Mouse (Mus musculus): ENCODE results near the gene March8. TPM values are rescaled to one million over a fixed set of nuclear protein-coding genes. Genes with fewer than 3 reads are reported as not detected.

The March8 gene
- polyA plus RNA-seq, 1 experiment: 50.6 TPM

DNA sequence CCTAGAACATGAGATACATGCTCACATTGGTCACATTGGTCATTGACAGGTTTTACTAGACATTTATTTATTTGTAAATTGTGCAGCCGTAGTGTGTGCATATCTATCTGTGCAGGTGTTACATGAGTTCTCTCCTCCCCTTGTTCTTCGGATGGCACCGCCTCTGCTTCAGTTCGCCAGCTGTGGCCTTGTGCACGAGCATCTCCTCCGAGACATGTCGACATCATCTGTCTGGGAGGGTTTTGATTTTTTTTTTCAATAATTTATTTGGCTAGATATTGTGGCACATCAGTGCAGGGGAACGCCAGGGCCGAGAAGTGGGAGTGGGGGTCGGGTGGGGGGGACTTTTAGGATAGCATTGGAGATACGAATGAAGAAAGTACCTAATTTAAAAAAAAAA is 30.1 kb downstream of the March8 start:
- WGBS: 84% methylated on average over 11 of the region's 11 CpGs
- peaks cover 3% of the 10 kb centered on the region; the same call in 1 of the 2 replicates for H3K4me1 ChIP-seq (ENCODE audit: control insufficient read depth, insufficient read depth, low read length)
- no peak overlapping the region for H3K4me3 ChIP-seq (replicated peaks; ENCODE audit: extremely low read depth, low read depth, low read length)
- DNase-seq: no peak
- no peak for TF ChIP-seq CTCF (IDR thresholded peaks at IDR 0.05; ENCODE audit: insufficient read depth, low read length)
- TF ChIP-seq POLR2A (IDR thresholded peaks at IDR 0.05; ENCODE audit: borderline replicate concordance, extremely low read depth, low read depth, low read length): no peak

DNA sequence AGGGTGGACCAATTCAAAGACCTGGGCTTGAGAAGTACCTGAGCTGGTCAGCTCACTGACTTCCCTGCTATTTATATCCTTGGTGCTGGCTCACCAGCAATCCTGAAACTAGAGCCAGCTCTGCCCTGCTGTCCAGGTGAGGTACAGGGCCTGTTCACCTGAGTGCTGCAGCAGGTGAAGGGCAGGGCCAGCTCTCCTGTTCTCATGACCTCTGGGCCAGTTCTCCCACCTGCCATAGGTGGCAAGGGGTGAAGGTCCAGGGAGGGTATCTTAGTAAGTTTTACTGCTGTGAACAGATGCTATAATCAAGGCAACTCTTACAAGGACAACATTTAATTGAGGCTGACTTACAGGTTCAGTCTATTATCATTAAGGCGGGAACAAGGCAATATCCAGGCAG is 32.0 kb downstream of the March8 start:
- no peak for DNase-seq
- Histone ChIP-seq H3K4me3 (replicated peaks; ENCODE audit: extremely low read depth, low read depth, low read length) (no peak overlapping the region), H3K4me1 (ENCODE audit: control insufficient read depth, insufficient read depth, low read length) (peaks cover 6% of the 10 kb centered on the region; the same call in 1 of the 2 replicates)
- TF ChIP-seq CTCF (IDR thresholded peaks at IDR 0.05; ENCODE audit: insufficient read depth, low read length) (no peak), POLR2A (IDR thresholded peaks at IDR 0.05; ENCODE audit: borderline replicate concordance, extremely low read depth, low read depth, low read length) (no peak)
- 89% methylated on average over 1 of the region's 1 CpGs for WGBS

DNA sequence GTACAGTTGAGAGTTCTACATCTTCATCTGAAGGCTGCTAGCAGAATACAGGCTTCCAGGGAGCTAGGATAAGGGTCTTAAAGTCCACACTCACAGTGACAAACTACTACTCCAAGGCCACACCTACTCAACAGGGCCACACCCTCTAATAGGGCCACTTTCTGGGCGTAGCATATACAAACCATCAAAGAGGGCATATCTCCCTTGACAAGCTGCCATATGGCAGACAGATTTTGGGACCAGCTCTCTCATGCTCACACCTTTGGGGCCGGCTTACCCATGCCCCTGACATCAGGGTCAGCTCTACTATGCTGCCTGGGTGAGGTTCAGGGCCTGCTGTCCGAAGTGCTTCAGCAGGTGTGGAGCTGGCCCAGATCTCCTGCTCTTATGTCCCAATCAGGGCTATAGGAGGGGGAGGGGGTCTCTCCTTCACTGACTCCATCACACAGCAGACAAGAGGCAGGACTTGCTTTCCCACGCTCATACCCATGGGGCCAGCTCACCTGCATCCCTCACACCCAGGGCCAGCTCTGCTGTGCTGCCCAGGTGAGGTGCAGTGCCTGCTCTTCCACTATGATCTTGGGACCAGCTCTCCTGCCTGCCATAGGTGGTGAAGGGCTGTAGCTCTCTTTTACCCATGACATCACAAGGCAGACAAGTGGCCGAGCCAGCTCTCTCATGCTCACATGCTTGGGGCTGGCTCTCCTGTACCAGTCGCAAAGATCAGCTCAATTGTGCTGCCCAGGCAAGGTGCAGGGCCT is 32.6 kb downstream of the March8 start:
- H3K4me3 ChIP-seq (replicated peaks; ENCODE audit: extremely low read depth, low read depth, low read length): no peak overlapping the region
- DNase-seq: no peak
- peaks cover 6% of the 10 kb centered on the region; the same call in 1 of the 2 replicates for H3K4me1 ChIP-seq (ENCODE audit: control insufficient read depth, insufficient read depth, low read length)
- TF ChIP-seq CTCF (IDR thresholded peaks at IDR 0.05; ENCODE audit: insufficient read depth, low read length): no peak
- no peak for TF ChIP-seq POLR2A (IDR thresholded peaks at IDR 0.05; ENCODE audit: borderline replicate concordance, extremely low read depth, low read depth, low read length)
- WGBS: 78% methylated on average over 6 of the region's 6 CpGs

DNA sequence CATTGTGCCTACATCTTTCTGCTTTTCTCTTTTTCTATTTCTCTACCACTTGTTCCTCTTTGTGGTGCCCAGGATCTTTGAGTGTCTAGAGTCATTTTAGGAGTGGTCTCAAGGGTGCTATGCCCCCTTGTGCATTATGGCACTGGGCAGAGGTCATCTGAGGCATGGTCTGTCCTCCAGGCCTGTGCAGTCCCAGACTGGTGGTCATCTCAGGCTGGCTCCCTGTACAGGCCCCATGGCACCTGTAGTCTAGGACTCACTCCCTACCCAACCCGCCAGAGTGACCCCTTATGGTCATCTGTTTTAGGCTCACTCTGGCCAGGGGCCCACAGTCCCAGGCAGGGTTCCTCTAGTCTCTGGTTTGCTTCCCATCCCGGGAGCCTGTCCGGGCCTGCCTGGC is 33.7 kb downstream of the March8 start:
- TF ChIP-seq CTCF (IDR thresholded peaks at IDR 0.05; ENCODE audit: insufficient read depth, low read length) (no peak), POLR2A (IDR thresholded peaks at IDR 0.05; ENCODE audit: borderline replicate concordance, extremely low read depth, low read depth, low read length) (no peak)
- no peak overlapping the region for H3K4me3 ChIP-seq (replicated peaks; ENCODE audit: extremely low read depth, low read depth, low read length)
- no peak for DNase-seq
- peaks cover 6% of the 10 kb centered on the region; the same call in 1 of the 2 replicates for H3K4me1 ChIP-seq (ENCODE audit: control insufficient read depth, insufficient read depth, low read length)
- WGBS: 85% methylated on average over 3 of the region's 3 CpGs

DNA sequence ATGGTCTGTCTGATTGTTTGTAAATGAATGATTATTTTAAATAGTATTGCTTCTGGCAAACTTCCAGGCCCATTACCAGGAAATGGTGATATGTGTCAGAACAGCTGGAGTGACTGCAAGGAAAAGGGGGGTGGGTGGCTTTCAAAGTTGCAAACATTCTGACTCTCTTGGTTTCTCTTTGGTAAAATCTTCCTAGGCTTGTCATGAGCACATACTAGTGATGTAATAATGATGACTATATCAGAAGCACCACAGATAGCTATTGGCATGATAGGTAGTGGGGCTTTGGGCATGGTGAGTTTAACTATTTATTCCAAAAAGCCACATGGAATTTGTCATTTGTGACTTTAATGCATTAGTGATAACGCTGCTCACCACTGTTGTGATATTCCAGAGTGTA is 36.3 kb downstream of the March8 start:
- DNase-seq: no peak
- Histone ChIP-seq H3K4me1 (ENCODE audit: control insufficient read depth, insufficient read depth, low read length) (peaks cover 6% of the 10 kb centered on the region; the same call in 1 of the 2 replicates), H3K4me3 (replicated peaks; ENCODE audit: extremely low read depth, low read depth, low read length) (no peak overlapping the region)
- TF ChIP-seq CTCF (IDR thresholded peaks at IDR 0.05; ENCODE audit: insufficient read depth, low read length) (no peak), POLR2A (IDR thresholded peaks at IDR 0.05; ENCODE audit: borderline replicate concordance, extremely low read depth, low read depth, low read length) (no peak)
- 71% methylated on average over 1 of the region's 1 CpGs for WGBS

DNA sequence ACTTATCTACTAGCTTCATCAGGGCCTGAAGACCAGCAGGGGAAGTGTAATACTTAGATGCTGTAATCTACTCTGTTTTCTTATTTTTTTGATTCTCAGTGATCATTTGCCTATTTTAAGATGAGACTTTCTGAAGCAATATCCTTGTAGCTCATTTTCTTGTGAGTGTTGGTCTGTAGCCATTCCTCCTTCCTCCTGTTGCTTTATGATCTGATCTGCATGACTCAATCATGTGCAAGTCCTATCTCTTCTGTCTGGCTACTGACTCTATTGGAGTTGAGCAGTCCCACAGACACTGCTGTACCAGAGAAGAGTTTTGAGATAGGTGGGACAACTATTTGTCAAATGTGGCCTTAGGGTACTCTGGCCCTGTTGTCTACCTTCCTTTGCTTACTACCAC is 36.8 kb downstream of the March8 start:
- no peak overlapping the region for H3K4me3 ChIP-seq (replicated peaks; ENCODE audit: extremely low read depth, low read depth, low read length)
- no peak for TF ChIP-seq POLR2A (IDR thresholded peaks at IDR 0.05; ENCODE audit: borderline replicate concordance, extremely low read depth, low read depth, low read length)
- TF ChIP-seq CTCF (IDR thresholded peaks at IDR 0.05; ENCODE audit: insufficient read depth, low read length): no peak
- H3K4me1 ChIP-seq (ENCODE audit: control insufficient read depth, insufficient read depth, low read length): peaks cover 6% of the 10 kb centered on the region; the same call in 1 of the 2 replicates
- DNase-seq: no peak

DNA sequence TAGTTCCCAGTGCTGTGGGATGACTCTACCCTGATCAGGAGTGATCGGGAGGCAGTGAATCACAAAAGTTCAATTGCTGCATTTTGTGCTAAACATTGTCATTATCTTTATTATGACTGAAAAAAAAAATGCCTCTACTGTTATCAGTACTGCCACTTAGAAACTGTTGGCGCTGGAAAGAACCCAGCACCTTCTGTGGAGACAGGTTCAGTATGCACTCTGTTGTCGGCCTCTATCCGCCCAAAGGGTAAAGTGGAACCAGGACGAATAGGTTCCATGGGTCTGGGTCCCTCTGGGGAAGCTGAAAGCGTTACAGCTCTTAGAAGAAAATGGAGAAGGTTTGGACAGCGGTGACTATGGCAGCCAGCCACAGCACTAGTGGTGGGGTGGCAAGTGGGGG is 41.1 kb downstream of the March8 start:
- 87% methylated on average over 7 of the region's 7 CpGs for WGBS
- Histone ChIP-seq H3K4me1 (ENCODE audit: control insufficient read depth, insufficient read depth, low read length) (no peaks in the 10 kb centered on the region), H3K4me3 (replicated peaks; ENCODE audit: extremely low read depth, low read depth, low read length) (no peak overlapping the region)
- TF ChIP-seq POLR2A (IDR thresholded peaks at IDR 0.05; ENCODE audit: borderline replicate concordance, extremely low read depth, low read depth, low read length) (no peak), CTCF (IDR thresholded peaks at IDR 0.05; ENCODE audit: insufficient read depth, low read length) (no peak)
- no peak for DNase-seq

DNA sequence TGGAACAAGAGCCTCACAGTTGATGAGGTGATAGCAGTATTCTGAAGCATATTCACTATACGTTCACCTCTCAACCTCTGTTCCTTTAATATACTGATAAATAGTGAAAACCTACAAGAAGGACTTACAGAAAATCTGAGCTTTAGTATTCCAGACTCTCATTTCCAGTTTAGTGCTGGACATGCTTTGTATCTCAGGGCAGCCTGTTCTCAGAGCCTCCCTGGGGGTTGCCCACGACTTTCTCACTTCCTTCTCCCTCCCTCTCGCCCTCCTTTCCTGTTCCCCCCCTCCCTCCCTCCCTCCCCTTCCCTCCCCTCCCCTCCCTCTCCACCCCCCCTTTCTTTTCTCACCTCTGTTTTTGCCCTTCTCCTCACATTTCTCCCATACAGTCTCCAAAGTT is 42.3 kb downstream of the March8 start:
- no peak for TF ChIP-seq CTCF (IDR thresholded peaks at IDR 0.05; ENCODE audit: insufficient read depth, low read length)
- TF ChIP-seq POLR2A (IDR thresholded peaks at IDR 0.05; ENCODE audit: borderline replicate concordance, extremely low read depth, low read depth, low read length): no peak
- no peak for DNase-seq
- H3K4me3 ChIP-seq (replicated peaks; ENCODE audit: extremely low read depth, low read depth, low read length): no peak overlapping the region
- H3K4me1 ChIP-seq (ENCODE audit: control insufficient read depth, insufficient read depth, low read length): no peaks in the 10 kb centered on the region
- 44% methylated on average over 3 of the region's 3 CpGs for WGBS

DNA sequence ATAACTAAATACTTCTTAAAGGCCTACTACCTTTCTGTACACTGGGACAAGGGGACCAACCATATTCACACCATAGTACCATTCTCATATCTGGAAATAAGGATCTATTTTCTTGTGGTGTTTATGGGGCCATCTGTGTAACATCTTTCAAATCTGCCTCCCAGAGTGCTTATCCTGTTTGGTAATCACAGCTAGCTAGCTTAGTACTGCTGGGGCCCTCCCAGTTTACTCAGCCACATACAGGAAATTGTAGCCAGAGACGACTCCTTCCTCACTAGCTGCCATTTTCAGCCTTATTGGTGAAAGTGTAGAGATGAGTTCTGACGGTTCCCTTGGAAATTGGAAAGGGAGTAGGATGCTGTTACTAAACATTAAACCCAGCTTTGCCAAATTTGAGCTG is 43.8 kb downstream of the March8 start:
- 34% methylated on average over 2 of the region's 2 CpGs for WGBS
- TF ChIP-seq POLR2A (IDR thresholded peaks at IDR 0.05; ENCODE audit: borderline replicate concordance, extremely low read depth, low read depth, low read length): no peak
- TF ChIP-seq CTCF (IDR thresholded peaks at IDR 0.05; ENCODE audit: insufficient read depth, low read length): no peak
- no peak overlapping the region for H3K4me3 ChIP-seq (replicated peaks; ENCODE audit: extremely low read depth, low read depth, low read length)
- no peaks in the 10 kb centered on the region; the same call in 1 of the 2 replicates for H3K4me1 ChIP-seq (ENCODE audit: control insufficient read depth, insufficient read depth, low read length)
- DNase-seq: no peak

DNA sequence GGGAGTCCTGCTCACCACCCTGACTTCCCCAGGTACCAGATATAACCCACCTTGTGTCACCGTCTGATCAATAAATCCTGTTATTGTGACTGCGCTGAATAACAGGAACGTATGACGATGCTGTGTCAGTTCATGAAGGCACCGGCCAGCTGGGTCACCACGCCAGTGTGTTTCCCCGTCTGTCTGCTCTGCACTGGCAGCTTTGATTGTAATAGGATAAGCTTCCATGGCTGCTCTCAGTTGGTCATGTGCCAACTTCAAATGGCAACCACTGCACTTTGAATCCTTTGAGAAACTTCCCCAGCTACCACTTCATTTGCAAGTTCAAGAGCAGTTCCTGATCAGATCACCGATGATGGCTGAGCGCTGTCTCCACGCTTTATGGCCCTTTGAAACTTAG is 45.8 kb downstream of the March8 start:
- DNase-seq: no peak
- H3K4me1 ChIP-seq (ENCODE audit: control insufficient read depth, insufficient read depth, low read length): no peaks in the 10 kb centered on the region; the same call in 1 of the 2 replicates
- no peak overlapping the region for H3K4me3 ChIP-seq (replicated peaks; ENCODE audit: extremely low read depth, low read depth, low read length)
- WGBS: 77% methylated on average over 10 of the region's 10 CpGs
- TF ChIP-seq POLR2A (IDR thresholded peaks at IDR 0.05; ENCODE audit: borderline replicate concordance, extremely low read depth, low read depth, low read length): no peak
- TF ChIP-seq CTCF (IDR thresholded peaks at IDR 0.05; ENCODE audit: insufficient read depth, low read length): no peak

Data from lung, adult 2 months (tissue).